Mouse (Mus musculus) liver, adult 2 months (tissue): Measurements from ENCODE around the gene Odf3l1.

Experiments used
- CTCF ChIP-seq: fragments of 200-500 bp; IDR thresholded peaks from 2 replicates; pipeline ENCODE4 v1.5.1; 2011; ENCODE audit warnings: low read depth, low read length, control low read depth
- POLR2A ChIP-seq: fragments of 200-500 bp; IDR thresholded peaks from 2 replicates; pipeline ENCODE4 v1.6.1; 2011; ENCODE audit warnings: low read length, control low read depth; ENCODE audit not compliant: insufficient read depth; ENCODE audit errors: extremely low read depth

GRCm38 (mm10) chr9:56873097-56873496 lies 8.6 kb upstream of the Odf3l1 start:
- TF ChIP-seq CTCF (no peak), POLR2A (no peak)
